Mouse (Mus musculus) bone marrow, adult 2 months (tissue): Measurements from ENCODE around the gene Kcng4. TPM values are rescaled to one million over a fixed set of nuclear protein-coding genes. Genes with fewer than 3 reads are reported as not detected.

ENCODE experiments used
- H3K27ac ChIP-seq: fragments of 200-500 bp; 2 replicates; pipeline ENCODE4 v1.5.1; 2012; ENCODE audit warnings: low read depth, mild to moderate bottlenecking, control low read depth, inconsistent platforms, low read length; ENCODE audit not compliant: control insufficient read depth, poor library complexity, insufficient read depth
- H3K4me1 ChIP-seq: fragments of 200-500 bp; 2 replicates; pipeline ENCODE4 v1.6.1; 2011; ENCODE audit warnings: low read length; ENCODE audit not compliant: control insufficient read depth, insufficient read depth
- H3K4me3 ChIP-seq: fragments of 200-500 bp; replicated peaks from 2 replicates; pipeline ENCODE3; 2011; ENCODE audit warnings: mild to moderate bottlenecking, low read depth, low read length, control low read depth; ENCODE audit not compliant: control insufficient read depth
- CTCF ChIP-seq: fragments of 200-500 bp; IDR thresholded peaks from 2 replicates; pipeline ENCODE4 v1.5.1; 2011; ENCODE audit warnings: low read length, control low read depth; ENCODE audit not compliant: control insufficient read depth, insufficient read depth
- POLR2A ChIP-seq: fragments of 200-500 bp; IDR thresholded peaks from 2 replicates; pipeline ENCODE4 v1.6.1; 2011; ENCODE audit warnings: low read depth, mild to moderate bottlenecking, control low read depth, low read length, borderline replicate concordance; ENCODE audit not compliant: control insufficient read depth
- WGBS: fragments of 180-500 bp; shearing (Covaris S2); methylation state at CpG from one replicate; pipeline ENCODE4 v1.1.7; 2018; 5-methylcytosine and 5-hydroxymethylcytosine counted together
- polyA plus RNA-seq: library from polyadenylated mRNA; stranded (reverse); fragments of >200 nt; gene quantifications from 2 replicates; pipeline ENCODE4 v1.2.4, GENCODE M21; 2011; ENCODE audit warnings: low replicate concordance; ENCODE audit not compliant: missing spikeins, insufficient read depth, insufficient read length

Gene Kcng4
- polyA plus RNA-seq, 1 experiment: not detected

GRCm38 (mm10) chr8:119623744-119624143 is 11.7 kb downstream of the Kcng4 start:
- no peak overlapping the region for H3K4me3 ChIP-seq
- 64% methylated on average over 1 of the region's 1 CpGs for WGBS
- H3K27ac ChIP-seq: no peak overlapping the region
- no peak for TF ChIP-seq POLR2A
- TF ChIP-seq CTCF: no peak
- no peaks in the 10 kb centered on the region; the same call in 1 of the 2 replicates for H3K4me1 ChIP-seq

GRCm38 (mm10) chr8:119623061-119623460 is 12.4 kb downstream of the Kcng4 start:
- WGBS: 80% methylated on average over 8 of the region's 8 CpGs
- no peak overlapping the region for H3K4me3 ChIP-seq
- TF ChIP-seq POLR2A (no peak), CTCF (no peak)
- no peak overlapping the region for H3K27ac ChIP-seq
- H3K4me1 ChIP-seq: no peaks in the 10 kb centered on the region

- 57% methylated on average over 4 of the region's 4 CpGs for whole genome bisulfite sequencing
- no peak for TF ChIP-seq POLR2A
- no peak for TF ChIP-seq CTCF
- Histone ChIP-seq H3K27ac (no peak overlapping the region), H3K4me1 (no peaks in the 10 kb centered on the region), H3K4me3 (no peak overlapping the region)
These were observed 12.9 kb downstream of the Kcng4 start for GRCm38 (mm10) chr8:119622555-119622954.

GRCm38 (mm10) chr8:119620848-119621465 is 14.5 kb downstream of the Kcng4 start:
- Histone ChIP-seq H3K4me1 (no peaks in the 10 kb centered on the region), H3K27ac (no peak overlapping the region), H3K4me3 (no peak overlapping the region)
- whole genome bisulfite sequencing: 80% methylated on average over 14 of the region's 14 CpGs
- TF ChIP-seq CTCF: no peak
- no peak for TF ChIP-seq POLR2A

GRCm38 (mm10) chr8:119620116-119620840 is 15.2 kb downstream of the Kcng4 start:
- 64% methylated on average over 6 of the region's 6 CpGs for WGBS

GRCm38 (mm10) chr8:119618887-119619286 is 16.6 kb downstream of the Kcng4 start:
- WGBS: 67% methylated on average over 5 of the region's 5 CpGs
- TF ChIP-seq CTCF (no peak), POLR2A (no peak)
- Histone ChIP-seq H3K4me3 (no peak overlapping the region), H3K27ac (no peak overlapping the region), H3K4me1 (no peaks in the 10 kb centered on the region)

More at GRCm38 (mm10) chr8:119620116-119620840, 15.2 kb downstream of the Kcng4 start:
- H3K4me3 ChIP-seq: no peak overlapping the region
- no peak overlapping the region for H3K27ac ChIP-seq
- TF ChIP-seq CTCF (no peak), POLR2A (no peak)
- H3K4me1 ChIP-seq: no peaks in the 10 kb centered on the region

- 81% methylated on average over 5 of the region's 5 CpGs for WGBS
- no peak for TF ChIP-seq POLR2A
- no peak for TF ChIP-seq CTCF
- H3K4me1 ChIP-seq: no peaks in the 10 kb centered on the region
- no peak overlapping the region for H3K27ac ChIP-seq
- no peak overlapping the region for H3K4me3 ChIP-seq
These were observed 17.9 kb downstream of the Kcng4 start for GRCm38 (mm10) chr8:119617586-119617985.

- no peak for TF ChIP-seq POLR2A
- TF ChIP-seq CTCF: no peak
- no peaks in the 10 kb centered on the region for H3K4me1 ChIP-seq
- 80% methylated on average over 4 of the region's 4 CpGs for WGBS
- no peak overlapping the region for H3K27ac ChIP-seq
- H3K4me3 ChIP-seq: no peak overlapping the region
These were observed 18.7 kb downstream of the Kcng4 start for GRCm38 (mm10) chr8:119616811-119617210.

- H3K4me1 ChIP-seq: no peaks in the 10 kb centered on the region
- no peak overlapping the region for H3K4me3 ChIP-seq
- no peak for TF ChIP-seq POLR2A
- TF ChIP-seq CTCF: no peak
- H3K27ac ChIP-seq: no peak overlapping the region
- 75% methylated on average over 7 of the region's 7 CpGs for WGBS
These were observed 19.1 kb downstream of the Kcng4 start for GRCm38 (mm10) chr8:119616358-119616757.
